ENCODE assay signal across 1 mouse cellular context in the genomic region with DNA sequence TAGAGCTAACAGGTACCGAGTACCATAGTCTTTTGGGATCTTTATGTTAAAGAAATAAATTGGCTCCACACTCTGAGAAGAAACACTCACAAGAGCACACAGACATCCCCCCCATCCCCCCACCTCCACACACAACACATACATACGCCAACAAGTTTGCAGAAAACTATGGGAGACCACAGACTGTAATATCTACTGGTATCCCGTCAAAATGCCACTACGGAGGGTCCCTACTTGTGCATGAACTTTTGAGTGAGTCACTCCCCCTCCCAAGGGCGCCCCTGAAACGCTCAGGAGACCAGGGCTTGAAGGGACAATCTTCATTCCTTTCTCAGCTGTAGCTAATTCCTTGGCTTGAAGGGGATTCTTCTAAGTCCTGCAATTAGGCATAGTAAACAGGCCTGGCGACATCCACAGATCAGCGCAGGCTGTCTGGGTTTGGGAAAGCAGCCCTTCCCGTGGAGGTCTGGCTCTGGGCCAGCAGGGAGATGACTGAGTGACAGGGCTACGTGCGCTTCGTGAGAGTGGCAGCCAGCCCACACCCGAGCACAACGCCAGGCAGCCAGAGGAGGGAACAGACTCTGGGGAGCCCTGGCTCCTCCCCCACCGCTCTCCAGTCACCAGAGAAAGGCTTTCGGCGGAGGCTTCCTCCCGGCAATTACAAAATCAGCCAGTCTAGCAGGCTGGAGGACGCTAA.
TF ChIP-seq lines count a peak whose summit lies in the region.

No protein-coding gene starts in this region.

TF ChIP-seq in myocyte, 11 proteins besides CTCF, POLR2A, EP300 and RAD21 (continued from another document):
- TF ChIP-seq MYOD1 (IDR thresholded peaks at IDR 0.05; ENCODE audit: control insufficient read depth in 1 of 3, insufficient read length in 2 of 3, low read depth in 2 of 3), result peak in 1 of 3 experiments; percentile 68
- TF ChIP-seq POLR2AphosphoS2 (IDR thresholded peaks at IDR 0.05; ENCODE audit: insufficient read length, low read depth), result peak; percentile 55
- no peak for TF ChIP-seq CEBPB (IDR thresholded peaks at IDR 0.05; ENCODE audit: insufficient read depth, poor library complexity, severe bottlenecking)
- peak in 1 of 3 experiments; percentile 45 for TF ChIP-seq MYOG (IDR thresholded peaks at IDR 0.05; ENCODE audit: control insufficient read depth in 1 of 3, insufficient read depth in 1 of 3, insufficient read length in 2 of 3, low read depth in 2 of 3)
TF ChIP-seq in myocyte: peak in this region for 4.
